Mouse (Mus musculus) lung, adult 2 months (tissue): ENCODE measurements around the gene Fgf15.

Experiments used
- CTCF ChIP-seq: fragments of 200-500 bp; IDR thresholded peaks from 2 replicates; pipeline ENCODE4 v1.5.1; 2011; ENCODE audit warnings: mild to moderate bottlenecking, low read length, control low read depth; ENCODE audit not compliant: insufficient read depth
- POLR2A ChIP-seq: fragments of 200-500 bp; IDR thresholded peaks from 2 replicates; pipeline ENCODE4 v1.6.1; 2011; ENCODE audit warnings: low read depth, mild to moderate bottlenecking, control low read depth, low read length, borderline replicate concordance; ENCODE audit errors: extremely low read depth

DNA sequence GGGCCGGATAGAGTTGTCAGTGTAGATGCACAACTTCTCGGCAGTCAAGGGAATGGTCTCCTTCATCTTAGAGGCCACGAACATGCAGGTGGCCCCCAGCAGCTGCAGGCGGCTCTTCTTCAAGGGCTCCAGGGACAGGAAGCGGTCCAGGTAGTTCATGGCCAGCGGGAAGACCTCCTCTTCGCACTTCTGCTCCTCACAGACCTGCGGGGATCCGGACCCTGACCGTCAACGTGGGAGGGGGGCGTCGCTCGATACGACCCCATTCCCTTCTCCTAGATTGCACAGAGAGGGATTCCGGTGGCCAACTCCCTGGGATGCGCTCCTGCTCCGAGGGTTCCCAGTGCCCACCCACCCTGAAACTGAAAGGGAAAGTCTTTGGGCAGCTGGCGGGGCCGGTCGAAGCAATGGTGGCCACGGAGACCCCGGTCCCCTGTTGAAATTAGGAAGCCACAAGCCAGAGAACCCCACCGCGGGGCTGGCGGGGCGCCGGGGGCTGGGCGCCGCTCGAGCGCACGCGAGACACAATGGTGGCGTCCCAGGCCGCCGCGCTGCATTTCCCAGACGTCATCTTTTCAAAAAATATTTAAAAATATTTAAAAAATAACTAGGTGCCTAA is 41.7 kb downstream of the Fgf15 start:
- no peak for TF ChIP-seq POLR2A
- TF ChIP-seq CTCF: no peak
